Mouse (Mus musculus) MEL (cell line): ENCODE data around the gene Mcu. TPM values are rescaled to one million over a fixed set of nuclear protein-coding genes. Genes with fewer than 3 reads are reported as not detected.

Experiments used
- DNase-seq: peaks from one replicate; pipeline ENCODE4 v3.0.0; 2011; ENCODE audit warnings: low read depth, low spot score
- H3K27ac ChIP-seq: 2 replicates; pipeline ENCODE4 v1.5.1; 2012; ENCODE audit warnings: low read depth, mild to moderate bottlenecking, control low read depth, low read length, moderate library complexity; ENCODE audit not compliant: control insufficient read depth
- H3K27me3 ChIP-seq, 2 experiments: fragments of 150-350 bp in 1 of 2; sonication (generic) in 1 of 2; 2 replicates each; pipeline ENCODE4 v1.6.1; 2012; ENCODE audit warnings: low read length in 2 of 2, mild to moderate bottlenecking in 2 of 2, improper control_type of control experiment in 1 of 2, moderate library complexity in 1 of 2; ENCODE audit not compliant: insufficient read depth in 2 of 2, control insufficient read depth in 1 of 2
- H3K36me3 ChIP-seq, 2 experiments: 2 replicates each; pipeline ENCODE4 v1.6.1; 2012 to 2014; ENCODE audit warnings: low read length in 2 of 2, improper control_type of control experiment in 1 of 2, inconsistent platforms in 1 of 2, mild to moderate bottlenecking in 1 of 2; ENCODE audit not compliant: insufficient read depth in 2 of 2, control insufficient read depth in 1 of 2
- H3K4me1 ChIP-seq, 2 experiments: fragments of 150-350 bp in 1 of 2; sonication (generic) in 1 of 2; 2 replicates each; pipeline ENCODE4 v1.6.1; 2012; ENCODE audit warnings: low read length in 2 of 2, improper control_type of control experiment in 1 of 2, mild to moderate bottlenecking in 1 of 2; ENCODE audit not compliant: insufficient read depth in 2 of 2, control insufficient read depth in 1 of 2
- H3K4me3 ChIP-seq, 2 experiments: fragments of 150-350 bp in 1 of 2; sonication (generic) in 1 of 2; 2 replicates each; pipeline ENCODE4 v1.5.1; 2012; ENCODE audit warnings: low read depth in 2 of 2, low read length in 2 of 2, mild to moderate bottlenecking in 2 of 2, moderate library complexity in 2 of 2, control low read depth in 1 of 2, improper control_type of control experiment in 1 of 2; ENCODE audit not compliant: control insufficient read depth in 1 of 2, insufficient read depth in 1 of 2
- H3K79me2 ChIP-seq: 2 replicates; pipeline ENCODE4 v1.6.1; 2012; ENCODE audit warnings: mild to moderate bottlenecking, low read length, moderate library complexity; ENCODE audit not compliant: control insufficient read depth, poor library complexity, insufficient read depth
- H3K9ac ChIP-seq: 2 replicates; pipeline ENCODE4 v1.6.1; 2012; ENCODE audit warnings: low read depth, mild to moderate bottlenecking, control low read depth, low read length, moderate library complexity; ENCODE audit not compliant: control insufficient read depth, poor library complexity, severe bottlenecking
- H3K9me3 ChIP-seq: fragments of 150-350 bp; sonication (generic); replicated peaks from 2 replicates; pipeline ENCODE4 v1.6.1; 2012; ENCODE audit warnings: mild to moderate bottlenecking, low read length, improper control_type of control experiment, moderate library complexity; ENCODE audit not compliant: insufficient read depth
- BHLHE40 ChIP-seq: IDR thresholded peaks from 2 replicates; pipeline ENCODE4 v1.6.1; 2012; ENCODE audit warnings: low read depth, mild to moderate bottlenecking, inconsistent platforms, low read length, improper control_type of control experiment, borderline replicate concordance
- CHD2 ChIP-seq: IDR thresholded peaks from 2 replicates; pipeline ENCODE4 v1.6.1; 2011; ENCODE audit warnings: low read length, improper control_type of control experiment
- CTCF ChIP-seq, 3 experiments: IDR thresholded peaks in 2 of 3; conservative IDR thresholded peaks in 1 of 3; 2 replicates each; pipeline ENCODE4 v1.5.1; 2011 to 2012; ENCODE audit warnings: low read length in 3 of 3, low read depth in 2 of 3, mild to moderate bottlenecking in 2 of 3, improper control_type of control experiment in 1 of 3, inconsistent platforms in 1 of 3, mixed read lengths in 1 of 3, moderate library complexity in 1 of 3; ENCODE audit not compliant: control insufficient read depth in 1 of 3, insufficient read depth in 1 of 3, poor library complexity in 1 of 3, severe bottlenecking in 1 of 3
- EP300 ChIP-seq, 2 experiments: IDR thresholded peaks; 2 replicates each; pipeline ENCODE4 v1.6.1; 2011; ENCODE audit warnings: improper control_type of control experiment in 2 of 2, low read length in 2 of 2, low read depth in 1 of 2, mild to moderate bottlenecking in 1 of 2
- ETS1 ChIP-seq: IDR thresholded peaks from 2 replicates; pipeline ENCODE4 v1.6.1; 2012; ENCODE audit warnings: low read depth, mild to moderate bottlenecking, inconsistent platforms, low read length, improper control_type of control experiment, moderate library complexity
- GATA1 ChIP-seq: IDR thresholded peaks from 2 replicates; pipeline ENCODE4 v1.6.1; 2011; ENCODE audit warnings: low read depth, low read length, improper control_type of control experiment
- HCFC1 ChIP-seq: IDR thresholded peaks from 2 replicates; pipeline ENCODE4 v1.6.1; 2012; ENCODE audit warnings: low read depth, mild to moderate bottlenecking, inconsistent platforms, low read length, improper control_type of control experiment, moderate library complexity
- JUND ChIP-seq: IDR thresholded peaks from 2 replicates; pipeline ENCODE4 v1.6.1; 2011; ENCODE audit warnings: low read depth, mild to moderate bottlenecking, improper control_type of control experiment, low read length
- KAT2A ChIP-seq: conservative IDR thresholded peaks from 2 replicates; pipeline ENCODE4 v1.6.1; 2012; ENCODE audit warnings: low read depth, low read length, improper control_type of control experiment, inconsistent platforms
- MAZ ChIP-seq: IDR thresholded peaks from 2 replicates; pipeline ENCODE4 v1.6.1; 2012; ENCODE audit warnings: low read depth, mild to moderate bottlenecking, inconsistent platforms, low read length, improper control_type of control experiment
- MEF2A ChIP-seq: IDR thresholded peaks from 2 replicates; pipeline ENCODE4 v1.6.1; 2014; ENCODE audit warnings: low read depth, mild to moderate bottlenecking, inconsistent platforms, low read length, improper control_type of control experiment; ENCODE audit not compliant: poor library complexity, insufficient replicate concordance, severe bottlenecking; ENCODE audit errors: extremely low read depth
- MXI1 ChIP-seq: IDR thresholded peaks from 2 replicates; pipeline ENCODE4 v1.6.1; 2011; ENCODE audit warnings: mild to moderate bottlenecking, low read depth, low read length, improper control_type of control experiment
- MYB ChIP-seq: IDR thresholded peaks from 2 replicates; pipeline ENCODE4 v1.6.1; 2011; ENCODE audit warnings: mild to moderate bottlenecking, low read depth, low read length, improper control_type of control experiment
- NELFE ChIP-seq: IDR thresholded peaks from 2 replicates; pipeline ENCODE4 v1.6.1; 2011; ENCODE audit warnings: low read depth, low read length, improper control_type of control experiment
- NRF1 ChIP-seq: IDR thresholded peaks from 2 replicates; pipeline ENCODE4 v1.6.1; 2014; ENCODE audit warnings: low read depth, mild to moderate bottlenecking, inconsistent platforms, low read length, improper control_type of control experiment, moderate library complexity; ENCODE audit not compliant: poor library complexity, insufficient read depth, severe bottlenecking
- POLR2AphosphoS2 ChIP-seq: IDR thresholded peaks from 2 replicates; pipeline ENCODE4 v1.6.1; 2011; ENCODE audit warnings: low read length, improper control_type of control experiment
- POLR2AphosphoS5 ChIP-seq: IDR thresholded peaks from 2 replicates; pipeline ENCODE4 v1.6.1; 2012; ENCODE audit warnings: low read depth, borderline replicate concordance, mild to moderate bottlenecking, inconsistent platforms, low read length, moderate library complexity, mixed read lengths
- RAD21 ChIP-seq: IDR thresholded peaks from 2 replicates; pipeline ENCODE4 v1.6.1; 2011; ENCODE audit warnings: mild to moderate bottlenecking, low read depth, low read length, improper control_type of control experiment
- TBP ChIP-seq: IDR thresholded peaks from 2 replicates; pipeline ENCODE4 v1.8.0; 2011; ENCODE audit warnings: low read depth, low read length, improper control_type of control experiment
- TCF12 ChIP-seq: IDR thresholded peaks from 2 replicates; pipeline ENCODE4 v1.6.1; 2014; ENCODE audit warnings: low read depth, mild to moderate bottlenecking, inconsistent platforms, low read length, improper control_type of control experiment, moderate library complexity
- UBTF ChIP-seq: IDR thresholded peaks from 2 replicates; pipeline ENCODE4 v1.6.1; 2012; ENCODE audit warnings: low read depth, mild to moderate bottlenecking, inconsistent platforms, low read length, improper control_type of control experiment, moderate library complexity, borderline replicate concordance; ENCODE audit not compliant: insufficient read depth
- USF1 ChIP-seq: IDR thresholded peaks from 2 replicates; pipeline ENCODE4 v1.6.1; 2014; ENCODE audit warnings: low read depth, mild to moderate bottlenecking, inconsistent platforms, low read length, improper control_type of control experiment, moderate library complexity
- USF2 ChIP-seq, 2 experiments: IDR thresholded peaks; 2 replicates each; pipeline ENCODE4 v1.6.1; 2011 to 2012; ENCODE audit warnings: improper control_type of control experiment in 2 of 2, low read length in 2 of 2, borderline replicate concordance in 1 of 2, inconsistent platforms in 1 of 2, low read depth in 1 of 2, mild to moderate bottlenecking in 1 of 2; ENCODE audit not compliant: insufficient read depth in 1 of 2
- ZKSCAN1 ChIP-seq: IDR thresholded peaks from 2 replicates; pipeline ENCODE4 v1.6.1; 2012; ENCODE audit warnings: low read depth, mild to moderate bottlenecking, inconsistent platforms, low read length, improper control_type of control experiment, moderate library complexity
- ZNF384 ChIP-seq: IDR thresholded peaks from 2 replicates; pipeline ENCODE4 v1.6.1; 2012; ENCODE audit warnings: low read depth, mild to moderate bottlenecking, inconsistent platforms, low read length, improper control_type of control experiment
- polyA plus RNA-seq, 2 experiments: library from polyadenylated mRNA; stranded (reverse) in 1 of 2; unstranded in 1 of 2; fragments of >175 nt in 1 of 2; fragments of >200 nt in 1 of 2; gene quantifications; 2 replicates each; pipeline versions ENCODE4 v1.2.1 to v1.2.4; 2012; ENCODE audit warnings: low replicate concordance in 2 of 2, low read depth in 1 of 2; ENCODE audit not compliant: insufficient read length in 2 of 2, insufficient read depth in 1 of 2, missing spikeins in 1 of 2
- total RNA-seq: library from RNA; depleted of rRNA; stranded (reverse); fragments of 300-350 nt; gene quantifications from 2 replicates; pipeline ENCODE4 v1.2.3, GENCODE M21; 2012

Gene Mcu
- total and polyA plus RNA-seq, 3 experiments = 7.7 to 9.4 TPM; not detected in 1

DNA sequence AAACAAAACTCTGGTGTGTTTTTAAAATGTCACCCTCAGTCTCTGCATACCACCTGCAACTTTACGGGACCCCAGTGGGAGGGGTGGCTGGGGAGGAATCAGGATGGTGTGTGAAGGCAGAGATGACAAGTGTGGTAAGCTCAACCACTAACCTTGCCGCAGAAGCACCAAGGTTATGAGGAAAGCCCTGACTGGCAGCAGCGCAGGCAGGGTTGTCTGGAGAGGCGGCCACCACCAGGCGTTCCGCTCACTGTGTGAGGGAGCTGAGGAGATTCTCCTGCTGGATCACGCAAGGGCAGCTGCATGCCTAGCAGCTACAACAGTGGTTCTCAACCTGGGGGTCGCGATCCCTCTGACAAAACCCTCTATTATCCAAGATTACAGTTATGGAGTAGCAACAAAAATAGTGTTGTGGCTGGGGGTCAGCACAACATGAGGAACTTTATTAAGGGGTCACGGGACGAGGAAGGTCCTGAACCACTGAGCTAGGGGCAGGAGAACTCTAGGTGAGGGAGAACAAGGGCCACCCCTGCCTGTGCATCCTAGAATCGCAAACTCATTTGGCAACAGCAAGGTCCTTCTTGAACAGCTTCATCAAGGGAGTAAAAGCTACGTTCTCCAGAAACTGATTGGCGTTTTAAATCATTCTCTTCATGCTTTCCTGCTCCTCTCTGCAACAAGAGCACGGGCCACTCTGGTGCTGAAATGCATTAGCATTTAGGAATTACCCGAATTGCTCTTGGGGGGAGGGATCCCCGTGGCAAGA is 77.5 kb downstream of the Mcu start:
- TF ChIP-seq TCF12 (no peak), CHD2 (no peak), MAZ (no peak), MYB (no peak), JUND (no peak), ZKSCAN1 (no peak), NRF1 (no peak), TBP (no peak), USF2 (IDR thresholded peaks at IDR 0.05; ENCODE audit: borderline replicate concordance in 1 of 2, insufficient read depth in 1 of 2, low read depth in 1 of 2, low read length in 2 of 2) (no peak), USF1 (no peak), MEF2A (no peak), MXI1 (no peak), NELFE (no peak), POLR2AphosphoS5 (no peak), UBTF (no peak), HCFC1 (no peak), ETS1 (no peak), CTCF (IDR thresholded peaks at IDR 0.05 in 2 of 3, conservative IDR thresholded peaks at IDR 0.05 in 1 of 3; ENCODE audit: control insufficient read depth in 1 of 3, insufficient read depth in 1 of 3, low read depth in 2 of 3, low read length in 3 of 3, poor library complexity in 1 of 3, severe bottlenecking in 1 of 3) (no peak)
- H3K79me2 ChIP-seq = no peaks in the 10 kb centered on the region
- no peaks in the 10 kb centered on the region for H3K27me3 ChIP-seq
- no peak overlapping the region for H3K27ac ChIP-seq
- DNase-seq = no peak
- no peaks in the 10 kb centered on the region for H3K36me3 ChIP-seq
- H3K4me1 ChIP-seq = no peaks in the 10 kb centered on the region
- H3K9ac ChIP-seq = no peak overlapping the region
- H3K4me3 ChIP-seq = no peak overlapping the region
- H3K9me3 ChIP-seq = no peaks in the 10 kb centered on the region

DNA sequence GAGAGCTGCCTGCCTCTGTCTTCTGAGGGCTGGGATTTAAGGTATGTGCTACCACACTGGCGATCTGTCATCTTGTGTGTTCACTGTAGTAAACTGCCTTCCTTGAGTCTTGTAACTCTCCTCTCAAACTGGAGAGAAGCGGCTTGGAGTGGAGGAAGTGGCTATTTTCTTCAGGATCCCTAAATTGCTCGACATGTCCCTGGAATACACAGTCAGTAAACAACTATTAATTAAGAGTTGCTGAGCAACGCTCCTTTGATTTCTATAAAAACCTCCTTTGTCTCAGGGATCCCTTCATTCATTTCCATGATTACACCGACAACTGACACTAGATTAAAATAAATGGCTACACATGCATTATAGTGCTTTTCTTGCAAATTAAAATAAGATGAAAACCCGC is 78.4 kb downstream of the Mcu start:
- DNase-seq = no peak
- Histone ChIP-seq H3K27me3 (no peaks in the 10 kb centered on the region), H3K36me3 (no peaks in the 10 kb centered on the region), H3K4me3 (no peak overlapping the region), H3K4me1 (no peaks in the 10 kb centered on the region), H3K9ac (no peak overlapping the region), H3K9me3 (no peaks in the 10 kb centered on the region), H3K27ac (no peak overlapping the region), H3K79me2 (no peaks in the 10 kb centered on the region)
- TF ChIP-seq ZNF384 (no peak), POLR2AphosphoS5 (no peak), GATA1 (no peak), ETS1 (no peak), USF2 (IDR thresholded peaks at IDR 0.05; ENCODE audit: borderline replicate concordance in 1 of 2, insufficient read depth in 1 of 2, low read depth in 1 of 2, low read length in 2 of 2) (no peak), KAT2A (no peak), POLR2AphosphoS2 (no peak), CHD2 (no peak), MYB (no peak), USF1 (no peak), MAZ (no peak), RAD21 (no peak), MXI1 (no peak), EP300 (IDR thresholded peaks at IDR 0.05; ENCODE audit: low read depth in 1 of 2, low read length in 2 of 2) (no peak), BHLHE40 (no peak)
